Mouse (Mus musculus) adrenal gland (tissue): Measurements from ENCODE around the gene Hamp2.

Experiments used
- intact Hi-C: fragments of 180-260 bp; cut with DNase I; formaldehyde crosslinking; loops from one replicate; pipeline ENCODE4 v1.15.1; 2025

The Hamp2 gene

GRCm38 (mm10) chr7:30895217-30895616, 29.3 kb downstream of the Hamp2 start:
- intact Hi-C loops: no loop called here

DNA sequence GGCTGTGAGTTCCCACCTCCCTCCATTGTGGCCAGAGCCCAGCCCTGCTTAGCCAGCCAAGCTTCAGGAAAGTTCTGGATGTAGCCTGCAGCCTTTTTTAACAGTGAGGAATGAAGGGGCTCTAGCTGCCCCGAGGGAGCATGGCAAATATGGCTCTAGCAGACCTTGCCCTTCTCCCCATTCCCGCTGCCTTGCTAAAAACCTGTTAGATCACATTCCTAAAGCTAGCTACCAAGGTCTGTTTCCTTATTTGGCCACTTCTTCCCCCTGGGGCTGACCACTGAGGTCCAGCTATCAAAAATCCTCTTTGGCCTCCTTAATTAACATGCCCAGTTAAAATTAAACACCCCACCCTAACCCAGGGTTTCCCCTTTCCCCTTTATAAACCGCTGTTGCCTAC, 32.0 kb downstream of the Hamp2 start:
- intact Hi-C loops: no loop called here

- intact Hi-C loops: no loop called here
Observed at GRCm38 (mm10) chr7:30891746-30892145, 32.7 kb downstream of the Hamp2 start.

- intact Hi-C loops: no loop called here
Observed at GRCm38 (mm10) chr7:30890681-30891080, 33.8 kb downstream of the Hamp2 start.

DNA sequence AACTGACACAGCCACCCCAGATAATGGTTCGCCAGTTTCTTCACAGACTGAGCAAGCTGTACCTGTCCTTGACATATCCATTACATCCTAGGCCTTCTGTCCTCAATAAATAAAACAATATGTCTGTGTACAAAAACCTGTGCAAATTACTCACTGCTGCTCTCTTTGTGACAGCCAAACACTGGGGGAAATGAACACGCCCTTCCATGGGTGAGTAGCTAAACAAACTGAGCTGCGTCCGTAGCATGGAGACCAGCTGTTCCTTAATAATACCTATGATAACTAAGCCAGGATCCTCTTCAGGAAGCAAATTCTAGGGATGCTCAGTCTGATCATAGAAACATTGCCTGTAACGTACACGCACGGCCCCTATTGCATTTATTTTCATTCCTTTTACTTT, 35.7 kb downstream of the Hamp2 start:
- intact Hi-C loops: no loop called here

DNA sequence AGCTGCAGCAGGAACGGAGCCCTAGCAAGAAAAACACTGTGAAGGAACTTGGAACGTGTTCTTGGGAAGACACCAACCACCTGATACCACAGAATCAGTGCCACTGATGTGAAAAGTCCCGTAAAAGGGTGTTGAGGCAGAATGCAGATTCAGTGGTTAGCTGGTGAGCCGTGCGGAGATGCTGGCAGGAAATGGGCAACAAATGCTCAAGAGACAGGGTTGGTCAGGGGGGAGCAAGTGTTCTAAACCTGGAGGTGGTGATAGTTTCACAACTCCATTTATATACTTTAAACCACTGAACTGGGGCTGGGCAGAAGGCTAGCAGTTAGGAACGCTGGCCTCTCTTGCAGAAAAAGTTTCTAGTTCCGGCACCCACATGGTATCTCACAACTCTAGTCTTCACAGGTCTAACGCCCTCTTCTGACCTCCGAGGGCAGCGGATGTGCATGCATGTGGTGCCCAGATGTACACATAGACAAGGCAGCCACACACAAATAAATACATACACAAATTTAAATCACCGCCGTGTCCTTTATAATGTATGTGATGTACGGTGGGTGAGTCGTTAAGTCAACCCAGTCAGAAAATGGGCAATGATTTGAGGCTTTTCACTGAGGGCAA, 36.8 kb downstream of the Hamp2 start:
- intact Hi-C loops: no loop called here

GRCm38 (mm10) chr7:30886852-30887251, 37.6 kb downstream of the Hamp2 start:
- intact Hi-C loops: no loop called here

DNA sequence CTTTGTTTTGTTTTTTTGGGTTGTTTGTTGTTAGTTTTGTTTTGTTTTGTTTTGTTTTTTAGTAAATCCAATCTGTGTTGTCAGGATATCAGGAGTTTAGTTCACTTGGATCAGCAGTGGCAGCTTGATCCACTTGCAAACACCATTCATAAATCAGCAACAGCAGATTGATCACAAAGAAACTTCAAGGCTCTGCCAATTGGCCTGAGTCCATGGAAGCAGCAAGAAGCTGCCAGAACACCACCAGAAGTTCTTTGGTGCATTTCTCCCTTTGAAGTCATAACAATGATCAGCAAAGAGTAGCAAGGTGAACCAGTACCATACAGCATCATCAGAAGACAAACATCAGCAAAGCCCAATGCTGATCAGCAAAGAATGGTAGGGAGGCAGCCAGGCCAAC, 40.4 kb downstream of the Hamp2 start:
- intact Hi-C loops: no loop called here

DNA sequence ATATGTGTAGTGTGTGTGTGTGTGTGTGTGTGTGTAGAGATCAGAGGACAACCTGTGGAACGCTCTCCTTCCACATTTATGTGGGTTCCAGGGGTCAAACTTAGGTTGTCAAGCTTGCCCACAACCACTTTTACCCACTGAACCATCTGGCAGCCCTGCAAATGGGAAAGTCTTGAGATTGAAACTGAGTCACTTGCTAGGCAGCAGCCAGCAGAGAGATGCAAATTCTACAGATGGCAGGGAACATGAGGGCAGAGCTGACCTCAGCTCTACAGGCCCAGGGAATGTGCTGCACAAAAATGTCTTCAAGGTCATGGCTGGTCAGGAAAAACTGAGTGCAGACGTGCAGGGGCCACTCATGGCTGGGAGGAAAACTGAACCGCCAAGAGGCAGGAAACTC, 43.1 kb downstream of the Hamp2 start:
- intact Hi-C loops: no loop called here

DNA sequence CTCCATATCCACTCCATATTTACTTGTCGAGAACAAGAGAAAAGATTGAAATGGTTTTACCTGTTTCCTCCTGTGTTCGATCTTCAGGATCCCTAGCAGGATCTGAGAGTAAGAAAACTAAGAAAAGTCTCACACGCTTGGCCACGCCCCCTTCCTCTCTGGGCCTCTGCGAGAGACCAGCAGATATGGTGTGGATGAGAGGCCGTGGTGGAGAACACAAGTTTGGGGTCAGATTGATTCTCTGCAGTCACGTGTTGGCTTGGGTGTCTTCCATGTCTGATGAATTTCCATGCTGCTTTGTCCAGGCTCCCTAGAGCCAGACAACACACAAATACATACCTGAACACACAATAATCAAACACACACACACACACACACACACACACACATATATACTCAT, 44.3 kb downstream of the Hamp2 start, which contains the start of gene Cd22:
TSS of gene Cd22 (minus strand) at position 167 of the 400 bp plus-strand sequence.
- intact Hi-C loops: no loop called here

DNA sequence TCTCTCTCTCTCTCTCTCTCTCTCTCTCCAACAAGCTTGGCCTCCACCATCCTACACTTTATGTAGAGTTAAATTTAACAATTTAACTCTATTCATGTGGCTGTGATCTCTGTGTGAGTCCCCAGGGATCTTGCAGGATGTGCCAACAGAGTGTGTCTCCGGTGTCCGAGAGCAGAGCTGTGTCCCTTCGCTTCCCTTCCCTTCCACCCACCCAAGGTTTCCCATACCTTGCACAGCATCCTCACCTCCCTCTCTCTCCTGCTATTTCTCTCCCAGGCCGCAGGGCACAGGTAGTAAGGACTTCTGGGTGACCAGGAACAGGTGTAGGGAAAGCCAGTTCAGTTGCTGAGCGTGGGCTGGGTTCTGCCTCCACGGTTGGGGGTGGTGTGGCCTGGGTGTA, 45.5 kb downstream of the Hamp2 start:
- intact Hi-C loops: loop anchor here (10.0 kb wide), 2 partner anchors 76 to 196 kb away; partner anchors contain the start of genes Fxyd3 and Usf2

DNA sequence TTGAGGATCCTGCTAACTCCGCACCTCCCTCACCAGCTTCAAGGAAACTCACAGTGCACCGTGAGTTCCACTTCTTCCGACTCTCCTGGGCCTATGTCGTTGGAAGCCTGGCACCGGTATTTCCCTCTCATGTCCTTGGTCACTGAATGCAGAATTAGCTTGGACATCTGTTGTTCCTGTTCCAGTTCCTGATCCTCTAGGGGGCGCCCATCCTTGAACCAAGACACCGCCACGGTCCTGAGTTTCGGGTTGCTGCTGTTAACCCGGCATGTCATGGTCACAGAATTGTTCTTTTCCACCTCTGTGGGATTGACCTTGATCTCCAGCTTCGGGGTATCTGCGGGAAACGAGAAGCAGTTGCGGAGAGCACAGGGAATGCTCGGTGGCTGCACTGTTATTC, 51.4 kb downstream of the Hamp2 start:
- intact Hi-C loops: loop anchor here (10.0 kb wide), 2 partner anchors 82 to 202 kb away; partner anchors contain the start of genes Fxyd3 and Usf2
